Mouse (Mus musculus): Measurements from ENCODE around the gene Nelfe. TPM values are rescaled to one million over a fixed set of nuclear protein-coding genes. Genes with fewer than 3 reads are reported as not detected.

The Nelfe gene
- total RNA-seq (2023): 22.0 TPM

GRCm38 (mm10) chr17:34849722-34850516, at the start of gene Nelfe, which contains the start of gene Skiv2l:
Gene Nelfe, plus strand, starts transcription at chr17:34850391.
Gene Skiv2l, minus strand, starts transcription at chr17:34850210.

GRCm38 (mm10) chr17:34804301-34804700, 45.9 kb upstream of the Nelfe start, which contains the start of gene Cyp21a1:
Gene Cyp21a1, minus strand, starts transcription at chr17:34804561.

GRCm38 (mm10) chr17:34836856-34837221, 13.4 kb upstream of the Nelfe start, which contains the start of the genes Stk19 and Dxo:
Gene Stk19, minus strand, starts transcription at chr17:34836945.
Gene Dxo, plus strand, starts transcription at chr17:34837019.

GRCm38 (mm10) chr17:34862416-34863081, 12.4 kb downstream of the Nelfe start, which contains the start of gene Cfb:
Gene Cfb, minus strand, starts transcription at chr17:34862518.

GRCm38 (mm10) chr17:34879336-34879879, 29.2 kb downstream of the Nelfe start, which contains the start of gene Zbtb12:
Gene Zbtb12, plus strand, starts transcription at chr17:34879483.

GRCm38 (mm10) chr17:34881683-34882310, 31.6 kb downstream of the Nelfe start, which contains the start of gene Gm20547:
Gene Gm20547, minus strand, starts transcription at chr17:34882042.

GRCm38 (mm10) chr17:34898160-34898586, 48.0 kb downstream of the Nelfe start, which contains the start of the genes C2 and Ehmt2:
Gene C2, minus strand, starts transcription at chr17:34898265.
Gene Ehmt2, plus strand, starts transcription at chr17:34898469.

Other genes with a start within 250 kb of the Nelfe start
- 29.9 TPM for gene Rnf5, start 246.7 kb upstream of the Nelfe start, total RNA-seq (2023)
- 41.1 TPM for gene Agpat1, start 246.1 kb upstream of the Nelfe start, total RNA-seq (2023)
- 8.4 TPM for gene Egfl8, start 234.4 kb upstream of the Nelfe start, total RNA-seq (2023)
- gene Ppt2, start 221.9 kb upstream of the Nelfe start, total RNA-seq (2023): 20.6 TPM
- gene Prrt1, start 220.9 kb upstream of the Nelfe start, total RNA-seq (2023): 6.9 TPM
- 1.2 TPM for gene Fkbpl, start 205.6 kb upstream of the Nelfe start, total RNA-seq (2023)
- gene Atf6b, start 203.2 kb upstream of the Nelfe start, total RNA-seq (2023): 42.3 TPM
- gene Tnxb, start 179.9 kb upstream of the Nelfe start, total RNA-seq (2023): 0.09 TPM
- 0.70 TPM for gene C4b, start 106.5 kb upstream of the Nelfe start, total RNA-seq (2023)
- gene Cyp21a1, start 45.8 kb upstream of the Nelfe start, total RNA-seq (2023): not detected
- 55.8 TPM for gene Stk19, start 13.4 kb upstream of the Nelfe start, total RNA-seq (2023)
- gene Dxo, start 13.4 kb upstream of the Nelfe start, total RNA-seq (2023): 86.0 TPM
- gene Skiv2l, start 181 bp upstream of the Nelfe start, total RNA-seq (2023): 121 TPM
- 0.64 TPM for gene Cfb, start 12.1 kb downstream of the Nelfe start, total RNA-seq (2023)
- gene Zbtb12, start 29.1 kb downstream of the Nelfe start, total RNA-seq (2023): 4.4 TPM
- 0.38 TPM for gene Gm20547, start 31.7 kb downstream of the Nelfe start, total RNA-seq (2023)
- gene C2, start 47.9 kb downstream of the Nelfe start, total RNA-seq (2023): 1.6 TPM
- gene Ehmt2, start 48.1 kb downstream of the Nelfe start, total RNA-seq (2023): 113 TPM
- not detected for gene Slc44a4, start 64.1 kb downstream of the Nelfe start, total RNA-seq (2023)
- 44.2 TPM for gene Neu1, start 80.9 kb downstream of the Nelfe start, total RNA-seq (2023)
- gene Hspa1b, start 108.8 kb downstream of the Nelfe start, total RNA-seq (2023): 97.6 TPM
- not detected for gene Gm20481, start 119.5 kb downstream of the Nelfe start, total RNA-seq (2023)
- gene Hspa1a, start 121.8 kb downstream of the Nelfe start, total RNA-seq (2023): 57.4 TPM
- not detected for gene Hspa1l, start 122.3 kb downstream of the Nelfe start, total RNA-seq (2023)
- 24.0 TPM for gene Lsm2, start 131.5 kb downstream of the Nelfe start, total RNA-seq (2023)
- 85.0 TPM for gene Vars, start 150.6 kb downstream of the Nelfe start, total RNA-seq (2023)
- not detected for gene Vwa7, start 166.2 kb downstream of the Nelfe start, total RNA-seq (2023)
- 1.4 TPM for gene Sapcd1, start 177.6 kb downstream of the Nelfe start, total RNA-seq (2023)
- 3.2 TPM for gene Msh5, start 196.4 kb downstream of the Nelfe start, total RNA-seq (2023)
- gene Clic1, start 199.6 kb downstream of the Nelfe start, total RNA-seq (2023): 137 TPM
- 0.70 TPM for gene Ddah2, start 208.6 kb downstream of the Nelfe start, total RNA-seq (2023)
- not detected for gene Ly6g6c, start 215.0 kb downstream of the Nelfe start, total RNA-seq (2023)
- not detected for gene Mpig6b, start 215.8 kb downstream of the Nelfe start, total RNA-seq (2023)
- gene Ly6g6e, start 226.5 kb downstream of the Nelfe start, total RNA-seq (2023): not detected
- not detected for gene Ly6g6d, start 227.7 kb downstream of the Nelfe start, total RNA-seq (2023)
- gene Ly6g6f, start 235.2 kb downstream of the Nelfe start, total RNA-seq (2023): not detected
- gene Abhd16a, start 238.9 kb downstream of the Nelfe start, total RNA-seq (2023): 60.6 TPM